Mouse (Mus musculus) lung, postnatal 0 days (tissue): ENCODE results near the gene Ostn.

Source experiments
- CTCF ChIP-seq: IDR thresholded peaks from 2 replicates; pipeline ENCODE4 v1.5.1; 2016; ENCODE audit warnings: antibody characterized with exemption, mild to moderate bottlenecking
- EP300 ChIP-seq: IDR thresholded peaks from 2 replicates; pipeline ENCODE4 v1.6.1; 2016; ENCODE audit warnings: antibody characterized with exemption, mild to moderate bottlenecking, control low read depth

DNA sequence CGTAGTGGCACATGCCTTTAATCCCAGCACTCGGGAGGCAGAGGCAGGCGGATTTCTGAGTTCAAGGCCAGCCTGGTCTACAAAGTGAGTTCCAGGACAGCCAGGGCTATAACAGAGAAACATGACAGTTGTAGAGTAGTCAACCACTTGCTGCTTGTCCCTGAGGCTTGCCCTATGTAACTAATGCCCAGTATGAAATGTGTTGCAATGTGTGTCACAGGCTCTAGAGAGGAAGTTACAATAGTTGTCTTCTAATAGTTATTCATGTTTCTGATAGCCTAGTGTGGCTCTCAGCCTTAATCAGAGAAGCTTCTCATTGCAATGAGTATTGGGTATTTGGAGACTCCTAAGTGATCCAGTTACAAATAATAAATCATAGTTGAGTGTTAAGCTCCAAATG lies 10.8 kb upstream of the Ostn start:
- TF ChIP-seq EP300 = no peak
- TF ChIP-seq CTCF = no peak
